Mouse (Mus musculus) brain, embryonic 14.5 days (tissue): Measurements from ENCODE around the gene Atp1a1. TPM values are rescaled to one million over a fixed set of nuclear protein-coding genes. Genes with fewer than 3 reads are reported as not detected.

Experiments
- DNase-seq: peaks from one replicate; pipeline ENCODE4 v3.0.0-alpha.2; 2011; ENCODE audit warnings: low read depth
- CTCF ChIP-seq: fragments of 200-500 bp; IDR thresholded peaks from 2 replicates; pipeline ENCODE4 v1.5.1; 2012; ENCODE audit warnings: inconsistent platforms, mild to moderate bottlenecking, moderate library complexity, borderline replicate concordance; ENCODE audit not compliant: insufficient read depth, insufficient read length; ENCODE audit errors: extremely low read depth
- POLR2A ChIP-seq: fragments of 200-500 bp; IDR thresholded peaks from 2 replicates; pipeline ENCODE4 v1.6.1; 2012; ENCODE audit warnings: mild to moderate bottlenecking, inconsistent platforms, borderline replicate concordance; ENCODE audit not compliant: poor library complexity, insufficient read depth, insufficient read length, severe bottlenecking; ENCODE audit errors: extremely low read depth
- polyA plus RNA-seq: library from polyadenylated mRNA; depleted of rRNA; stranded (reverse); fragments of >200 nt; gene quantifications from 2 replicates; pipeline ENCODE4 v1.2.3, GENCODE M21; 2012

Atp1a1 gene
- polyA plus RNA-seq, 1 experiment = 129 TPM

DNA sequence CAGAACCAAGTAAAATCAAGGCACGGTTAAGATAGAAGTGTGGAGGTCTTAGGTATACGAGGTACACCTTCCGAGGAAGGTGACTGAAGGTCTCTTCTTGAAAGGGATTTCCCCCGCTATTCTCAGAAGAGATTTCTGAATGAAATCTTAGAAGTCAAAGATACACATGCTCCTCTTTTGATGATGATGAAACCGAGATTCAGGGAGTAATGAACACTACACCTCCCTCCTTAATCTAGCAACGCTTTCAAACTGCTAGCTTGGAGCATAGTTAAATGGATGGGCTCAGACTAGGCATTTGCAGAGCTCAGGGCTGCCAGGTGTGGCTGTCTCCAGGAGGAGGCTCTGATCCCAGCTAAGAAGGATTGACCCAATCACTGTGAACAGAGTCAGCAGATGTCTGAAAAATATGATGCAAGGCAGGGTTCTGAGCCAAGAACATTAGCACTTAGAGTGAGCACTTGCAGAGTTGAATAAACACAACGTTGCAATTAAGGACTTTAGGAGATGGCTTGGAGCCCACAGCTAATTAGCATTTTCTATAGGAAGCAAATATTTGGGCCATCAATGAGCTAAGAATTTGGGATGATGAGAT, 2.5 kb upstream of the Atp1a1 start:
- DNase-seq = peak; percentile 91
- TF ChIP-seq CTCF (no peak), POLR2A (no peak)

DNA sequence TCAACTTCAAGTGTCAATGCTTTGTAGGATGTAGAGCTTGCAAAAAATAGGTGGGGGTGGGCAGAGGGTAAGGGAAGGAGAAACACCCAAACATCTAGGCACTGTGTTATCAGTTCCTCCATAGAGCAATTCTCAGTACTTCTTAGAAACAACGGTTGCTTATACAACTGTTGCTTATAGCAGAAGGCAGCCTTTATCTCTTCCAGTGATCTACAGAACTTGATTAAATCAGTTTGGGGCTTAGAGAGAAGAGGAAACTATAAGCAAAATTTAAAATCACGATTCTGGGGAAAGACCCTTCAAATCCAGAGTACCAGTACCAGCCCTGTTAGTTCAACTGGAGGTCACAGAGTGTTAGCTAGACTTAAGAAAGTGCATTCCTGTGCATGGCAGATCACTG, 1.2 kb upstream of the Atp1a1 start:
- TF ChIP-seq CTCF (no peak), POLR2A (no peak)
- DNase-seq = no peak

DNA sequence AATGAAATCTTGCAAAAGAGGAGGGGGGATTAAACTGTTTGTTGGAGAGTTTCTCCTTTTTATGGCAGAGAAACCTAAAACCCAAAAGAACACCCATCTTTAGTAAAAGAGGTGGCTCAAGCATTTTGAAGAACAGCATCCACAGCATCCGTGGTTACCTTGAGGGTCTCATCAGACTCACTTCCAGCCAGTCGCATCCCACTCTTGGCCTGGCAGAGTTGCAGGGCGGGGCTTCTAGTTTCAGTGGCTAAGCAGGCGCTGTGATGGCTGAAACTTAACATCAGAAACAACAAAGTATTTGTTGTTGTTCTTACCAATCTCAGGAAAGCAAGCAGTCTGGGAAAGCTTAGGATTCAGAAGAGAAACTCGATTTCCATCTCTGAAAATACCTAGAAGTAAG, 807 bp upstream of the Atp1a1 start:
- DNase-seq = peak; percentile 16
- TF ChIP-seq CTCF (no peak), POLR2A (no peak)

DNA sequence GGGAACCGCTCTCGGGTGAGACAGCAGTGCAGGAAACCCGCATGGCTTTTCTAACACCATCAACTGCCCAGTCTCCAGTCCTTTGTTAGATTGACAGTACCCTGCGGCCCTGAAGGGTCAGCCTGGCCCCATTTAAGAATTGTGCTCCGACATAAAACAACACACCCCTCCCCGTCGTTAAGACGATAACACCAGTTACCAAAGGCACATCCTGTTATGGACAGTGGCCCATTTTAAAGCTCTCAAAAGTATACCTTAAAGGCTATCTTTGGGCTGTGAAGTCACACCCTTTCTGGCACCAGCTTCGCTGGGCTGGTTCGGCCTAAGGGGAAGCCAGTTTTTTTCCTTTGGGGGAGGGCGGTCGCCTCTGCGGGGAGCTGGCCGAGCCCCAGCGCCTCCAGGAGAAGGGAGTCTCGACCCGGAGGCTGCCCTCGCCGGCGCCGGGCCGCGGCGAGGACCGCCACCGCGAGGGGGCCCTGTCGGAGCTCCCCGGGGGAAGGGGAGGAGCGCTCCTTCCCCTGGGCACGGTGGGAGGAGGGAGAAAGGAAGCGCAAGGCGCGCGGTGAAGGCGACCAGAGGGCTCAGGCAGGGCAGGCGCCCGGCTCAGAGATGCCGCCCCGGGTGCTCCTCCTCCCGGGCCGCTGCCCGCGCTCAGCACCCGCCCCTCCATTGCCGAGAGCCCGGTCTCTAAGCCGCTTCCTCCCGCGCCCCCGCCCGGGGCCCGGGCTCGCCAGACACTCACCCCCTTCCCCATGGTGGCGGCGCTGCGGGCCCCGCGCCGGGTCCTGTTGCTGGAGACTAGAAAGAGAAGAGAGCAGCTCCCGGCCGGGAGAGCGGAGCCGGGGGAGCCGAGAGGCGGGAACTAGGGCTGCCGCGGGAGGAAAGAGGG, 579 bp downstream of the Atp1a1 start:
- DNase-seq = peak; percentile 88
- TF ChIP-seq CTCF = peak; percentile 52
- TF ChIP-seq POLR2A = peak; percentile 65; the same call in 1 of the 2 replicates

DNA sequence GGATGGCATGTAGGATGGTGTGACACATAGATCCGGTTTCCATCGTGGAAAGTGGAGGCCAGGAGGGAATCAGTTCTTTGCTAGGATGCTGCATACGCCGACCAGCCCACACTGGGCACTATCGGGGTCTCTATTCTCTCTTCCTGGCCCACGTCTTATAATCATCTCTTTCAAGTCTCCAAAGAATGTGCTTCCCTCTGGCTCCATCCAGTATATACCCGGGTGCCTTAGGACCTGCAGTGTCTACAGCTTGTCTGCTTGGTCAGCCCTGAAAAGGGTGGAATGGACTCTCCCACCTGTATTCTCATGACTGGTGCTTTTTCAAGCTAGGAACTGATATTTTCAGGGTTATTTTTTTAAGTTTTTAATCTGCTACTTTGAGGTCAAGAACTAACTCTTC, 1.3 kb downstream of the Atp1a1 start:
- TF ChIP-seq POLR2A (no peak), CTCF (no peak)
- DNase-seq = peak; percentile 34

DNA sequence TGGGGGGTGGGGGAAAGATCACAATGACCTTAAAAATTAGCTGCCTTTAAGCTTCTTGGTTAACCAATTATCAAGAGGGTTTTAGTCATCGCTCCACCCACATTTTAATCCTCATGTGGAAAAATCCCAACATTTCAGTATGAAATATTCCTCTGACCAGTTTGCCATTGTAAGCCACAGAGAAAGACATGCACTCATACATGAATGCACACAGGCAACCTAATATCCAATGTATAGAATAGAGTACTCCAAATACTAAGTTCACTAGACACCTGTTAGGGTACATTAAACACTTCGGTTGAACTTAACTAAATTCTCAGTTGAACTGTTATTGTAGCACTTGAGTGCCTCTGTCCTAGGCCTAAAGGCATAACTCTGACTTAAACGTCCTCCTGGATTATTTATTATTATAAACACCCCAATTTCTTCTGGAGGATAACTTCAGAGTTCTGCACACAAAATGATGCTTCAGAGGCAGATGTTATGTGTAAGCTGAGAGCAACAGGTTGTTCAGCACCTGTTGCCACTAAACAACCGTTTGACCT, 1.9 kb downstream of the Atp1a1 start:
- TF ChIP-seq POLR2A = no peak
- no peak for TF ChIP-seq CTCF
- DNase-seq = no peak

DNA sequence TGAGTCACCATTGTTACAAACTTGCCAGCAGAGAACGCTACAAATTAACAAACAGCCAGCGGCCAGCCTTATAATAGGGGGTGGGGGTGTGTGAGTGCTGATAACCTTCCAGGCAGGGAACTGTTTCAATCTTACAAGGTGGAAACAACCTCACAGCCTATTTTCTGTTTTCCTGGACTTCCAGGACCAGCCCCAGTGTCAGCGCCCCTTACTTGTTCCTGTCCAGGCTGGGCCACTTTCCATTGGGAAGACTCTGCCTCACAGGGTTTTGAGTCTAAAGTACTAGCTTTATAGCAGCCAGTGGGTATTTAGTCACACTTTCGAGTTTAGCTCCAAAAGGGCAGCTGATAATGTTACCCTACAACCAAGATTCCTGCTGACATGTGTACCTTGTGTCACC, 2.8 kb downstream of the Atp1a1 start:
- no peak for DNase-seq
- TF ChIP-seq CTCF = no peak
- no peak for TF ChIP-seq POLR2A

DNA sequence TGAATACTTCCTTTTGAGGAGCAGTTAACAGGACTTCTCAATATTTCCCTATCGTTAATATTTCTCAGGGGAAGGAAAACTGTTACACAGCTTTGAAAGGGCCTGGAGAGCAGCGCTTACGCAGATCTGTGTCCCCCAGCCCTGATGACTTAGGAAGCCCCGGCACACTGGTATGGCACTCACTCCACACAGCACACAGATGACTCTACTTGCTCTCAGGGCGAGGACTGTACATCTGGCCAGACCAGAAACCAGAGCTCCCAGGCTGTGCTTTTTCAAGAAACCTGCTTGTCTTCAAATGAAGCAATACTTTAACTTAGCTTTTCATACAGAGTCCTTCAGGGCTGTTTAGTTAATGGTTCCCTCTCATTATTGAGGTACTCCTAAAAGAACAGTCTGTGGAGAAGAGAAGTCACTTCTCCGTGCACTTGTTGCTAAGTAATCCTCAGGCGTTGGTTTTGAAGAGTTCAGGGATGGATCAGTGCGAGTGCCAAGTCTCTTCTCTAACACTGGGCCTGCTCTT, 3.4 kb downstream of the Atp1a1 start:
- TF ChIP-seq POLR2A (no peak), CTCF (no peak)
- DNase-seq = peak; percentile 17

DNA sequence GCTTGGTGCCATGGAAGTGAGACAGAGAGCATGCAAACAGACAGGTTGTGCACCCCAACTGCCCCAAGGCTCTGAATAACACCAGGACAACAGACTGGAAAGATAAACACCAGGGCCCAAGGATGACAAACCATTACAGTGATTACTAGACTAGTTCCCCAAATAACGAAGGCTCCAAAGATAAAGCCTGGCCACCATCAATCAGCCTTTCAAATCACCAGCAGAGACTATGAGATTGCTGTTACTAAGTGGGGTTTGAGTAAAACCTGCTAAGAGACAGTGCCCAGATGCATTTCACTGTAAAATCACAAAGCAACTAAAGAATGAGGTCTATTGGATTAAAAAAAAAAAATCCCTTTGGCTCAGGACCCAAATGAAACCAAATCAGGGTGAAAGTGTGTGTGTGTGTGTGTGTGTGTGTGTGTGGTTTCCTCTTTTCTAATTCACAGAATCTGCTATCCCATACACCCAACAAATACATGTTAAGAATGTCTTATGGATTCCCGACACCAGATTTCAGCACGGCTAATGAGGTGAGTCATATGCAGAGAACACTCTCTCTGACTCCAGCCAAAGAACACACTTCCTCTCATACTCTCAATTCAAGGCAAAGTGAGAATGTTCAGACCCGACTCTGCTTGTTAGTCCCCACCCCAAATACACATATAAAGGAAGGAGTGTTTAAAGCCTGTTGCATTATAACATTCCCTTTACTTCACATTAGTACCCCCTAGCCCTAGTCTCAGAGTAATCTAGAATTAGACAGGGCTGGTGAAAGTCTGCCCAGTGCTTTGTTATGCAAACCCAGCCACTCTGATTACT, 4.4 kb downstream of the Atp1a1 start:
- TF ChIP-seq CTCF (no peak), POLR2A (no peak)

DNA sequence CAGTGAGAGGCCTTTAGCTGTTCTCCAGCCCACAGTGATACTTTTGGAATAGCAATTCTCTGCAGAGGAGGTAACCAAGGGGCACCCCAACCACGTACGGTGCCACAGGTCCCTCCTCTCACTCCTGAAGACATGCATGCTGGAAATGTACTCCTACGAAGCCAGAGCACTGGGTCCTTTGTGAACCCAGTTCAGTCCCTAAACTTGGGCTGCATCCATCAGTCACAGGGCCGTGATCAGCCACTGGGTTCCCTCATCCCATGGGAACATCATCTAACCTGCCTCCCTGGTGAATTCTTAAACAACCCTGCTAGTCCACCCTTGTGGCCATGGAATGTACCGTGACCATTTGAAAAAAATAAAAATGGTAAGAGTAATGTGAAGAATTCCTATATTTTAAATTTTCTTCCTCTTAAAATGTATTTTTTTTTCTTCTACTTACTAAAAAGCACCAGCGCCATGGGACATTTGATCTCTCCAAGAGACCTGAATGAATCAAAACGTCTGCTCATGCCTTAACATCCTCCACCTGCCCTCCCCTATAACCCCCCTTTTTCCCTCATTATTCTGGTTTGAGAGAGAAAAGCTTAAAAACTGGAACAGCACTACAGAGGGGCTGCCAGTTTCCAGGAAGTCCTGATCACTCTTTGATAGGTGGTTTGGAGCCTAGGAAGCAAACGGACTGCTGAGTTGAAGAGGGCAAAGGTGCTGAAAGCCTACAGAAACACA, 5.1 kb downstream of the Atp1a1 start:
- TF ChIP-seq CTCF (no peak), POLR2A (no peak)
- peak; percentile 75 for DNase-seq

More for the DNA sequence above, 4.4 kb downstream of the Atp1a1 start:
- peak; percentile 72 for DNase-seq
